Mouse (Mus musculus) thymus, postnatal 0 days (tissue): ENCODE measurements around the gene Gm21964. TPM values are rescaled to one million over a fixed set of nuclear protein-coding genes. Genes with fewer than 3 reads are reported as not detected.

Experiments
- polyA plus RNA-seq: library from polyadenylated mRNA; unstranded; fragments of >200 nt; fragmentation: Nextera tagmentation; extraction: Ambion mirVana; gene quantifications from 2 replicates; pipeline ENCODE4 v1.2.1, GENCODE M21; 2015

The Gm21964 gene
- polyA plus RNA-seq, 1 experiment from 2014 or later: 0.14 TPM

Other genes starting within 250 kb of the Gm21964 start
- 0.68 and 0.72 TPM in 2 replicates for gene Phlpp2, start 232.7 kb upstream of the Gm21964 start, polyA plus RNA-seq
- gene Marveld3, start 139.0 kb upstream of the Gm21964 start, polyA plus RNA-seq: 0.44 and 0.73 TPM in 2 replicates
- 0.12 TPM in 2 replicates for gene Tat, start 110.8 kb upstream of the Gm21964 start, polyA plus RNA-seq
- gene Chst4, start 61.5 kb upstream of the Gm21964 start, polyA plus RNA-seq: not detected in 2 replicates
- gene Zfp612, start 21.5 kb upstream of the Gm21964 start, polyA plus RNA-seq: 1.2 and 1.5 TPM in 2 replicates
- not detected in 2 replicates for gene Gm17720, start 1.5 kb downstream of the Gm21964 start, polyA plus RNA-seq
- gene Calb2, start 67.0 kb downstream of the Gm21964 start, polyA plus RNA-seq: 1.3 and 1.4 TPM in 2 replicates
- 6.9 and 7.6 TPM in 2 replicates for gene Cmtr2, start 114.5 kb downstream of the Gm21964 start, polyA plus RNA-seq
- gene Hydin, start 165.8 kb downstream of the Gm21964 start, polyA plus RNA-seq: 0.14 and 0.18 TPM in 2 replicates